Mouse (Mus musculus) midbrain, embryonic 11.5 days (tissue): ENCODE results near the gene Mctp1. TPM values are rescaled to one million over a fixed set of nuclear protein-coding genes. Genes with fewer than 3 reads are reported as not detected.

Experiments used
- ATAC-seq: fragments of 200-750 bp; cut with Nextera tagmentation; 2 replicates; pipeline ENCODE4 v1.8.0; 2017; ENCODE audit warnings: moderate TSS enrichment, moderate library complexity; ENCODE audit not compliant: low FRiP score
- DNase-seq: peaks from one replicate; pipeline ENCODE4 v3.0.0; 2015; ENCODE audit warnings: low spot score; ENCODE audit errors: missing footprints
- H3K27ac ChIP-seq: fragments of 300-500 bp; sonication (generic); 2 replicates; pipeline ENCODE4 v1.5.1; 2014; ENCODE audit warnings: low read depth, low read length
- H3K27me3 ChIP-seq: fragments of 300-500 bp; sonication (generic); 2 replicates; pipeline ENCODE4 v1.6.1; 2014; ENCODE audit warnings: mild to moderate bottlenecking, low read length, moderate library complexity, mixed read lengths; ENCODE audit not compliant: control insufficient read depth, insufficient read depth
- H3K36me3 ChIP-seq: fragments of 300-500 bp; sonication (generic); 2 replicates; pipeline ENCODE4 v1.6.1; 2014; ENCODE audit warnings: mild to moderate bottlenecking, low read length, moderate library complexity, mixed read lengths; ENCODE audit not compliant: control insufficient read depth, insufficient read depth
- H3K4me1 ChIP-seq: fragments of 300-500 bp; sonication (generic); 2 replicates; pipeline ENCODE4 v1.6.1; 2014; ENCODE audit warnings: low read length; ENCODE audit not compliant: control insufficient read depth, insufficient read depth
- H3K4me2 ChIP-seq: fragments of 300-500 bp; sonication (generic); 2 replicates; pipeline ENCODE4 v1.6.1; 2014; ENCODE audit warnings: mild to moderate bottlenecking, moderate library complexity
- H3K4me3 ChIP-seq: fragments of 300-500 bp; sonication (generic); 2 replicates; pipeline ENCODE4 v1.5.1; 2014; ENCODE audit warnings: low read depth, low read length
- H3K9ac ChIP-seq: fragments of 300-500 bp; sonication (generic); 2 replicates; pipeline ENCODE4 v1.6.1; 2014; ENCODE audit warnings: low read length
- H3K9me3 ChIP-seq: fragments of 300-500 bp; sonication (generic); 2 replicates; pipeline ENCODE4 v1.6.1; 2016; ENCODE audit warnings: low read length; ENCODE audit not compliant: control insufficient read depth
- WGBS: fragments of 180-500 bp; shearing (Covaris S2); extraction: QIAGEN DNeasy Blood & Tissue Kit; methylation state at CpG from one replicate; pipeline ENCODE4 v1.1.7; 2014; 5-methylcytosine and 5-hydroxymethylcytosine counted together
- polyA plus RNA-seq: library from polyadenylated mRNA; unstranded; fragments of >200 nt; fragmentation: Nextera tagmentation; extraction: Ambion mirVana; gene quantifications from 2 replicates; pipeline ENCODE4 v1.2.1, GENCODE M21; 2014

Gene Mctp1
- polyA plus RNA-seq, 1 experiment from 2014 or later, result 4.1 TPM

DNA sequence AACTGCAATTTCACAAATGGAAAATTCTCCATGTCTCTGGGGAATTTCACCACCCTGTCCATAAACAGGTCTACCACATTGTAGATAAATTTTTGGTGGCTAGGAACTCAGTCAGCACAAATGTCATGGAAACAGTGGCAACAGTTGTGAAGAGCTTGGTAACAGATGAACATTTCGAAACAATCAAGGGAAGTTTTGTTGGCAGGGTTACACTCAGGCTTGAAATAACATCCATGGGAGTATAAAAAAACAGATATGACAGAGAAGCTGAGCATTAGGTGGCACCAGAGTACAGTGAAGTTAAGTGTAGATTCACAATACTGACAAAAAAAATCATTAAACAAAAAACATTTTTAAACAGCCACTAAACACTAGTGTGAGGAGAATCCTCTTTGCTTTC is 26.3 kb downstream of the Mctp1 start:
- DNase-seq, result no peak
- no peak overlapping the region for H3K4me2 ChIP-seq
- H3K9me3 ChIP-seq, result no peaks in the 10 kb centered on the region
- ATAC-seq, result no peak
- H3K4me3 ChIP-seq, result no peak overlapping the region
- no peak overlapping the region for H3K9ac ChIP-seq
- no peaks in the 10 kb centered on the region for H3K4me1 ChIP-seq
- no peak overlapping the region for H3K27ac ChIP-seq
- WGBS, result 84% methylated on average over 1 of the region's 1 CpGs
- no peaks in the 10 kb centered on the region for H3K27me3 ChIP-seq
- H3K36me3 ChIP-seq, result no peaks in the 10 kb centered on the region

- H3K36me3 ChIP-seq, result no peaks in the 10 kb centered on the region
- no peak for DNase-seq
- H3K27ac ChIP-seq, result no peak overlapping the region
- no peak overlapping the region for H3K4me2 ChIP-seq
- 0 out of 2 replicates have a peak, but pooled peaks have one; percentile 42 for ATAC-seq
- no peaks in the 10 kb centered on the region for H3K9me3 ChIP-seq
- H3K4me3 ChIP-seq, result no peak overlapping the region
- H3K9ac ChIP-seq, result no peak overlapping the region
- H3K27me3 ChIP-seq, result no peaks in the 10 kb centered on the region
- no peaks in the 10 kb centered on the region for H3K4me1 ChIP-seq
These were observed 31.0 kb downstream of the Mctp1 start for GRCm38 (mm10) chr13:76415346-76415745.

GRCm38 (mm10) chr13:76420111-76420510 is 35.8 kb downstream of the Mctp1 start:
- H3K27ac ChIP-seq, result no peak overlapping the region
- WGBS, result 79% methylated on average over 4 of the region's 4 CpGs
- H3K9me3 ChIP-seq, result no peaks in the 10 kb centered on the region

DNA sequence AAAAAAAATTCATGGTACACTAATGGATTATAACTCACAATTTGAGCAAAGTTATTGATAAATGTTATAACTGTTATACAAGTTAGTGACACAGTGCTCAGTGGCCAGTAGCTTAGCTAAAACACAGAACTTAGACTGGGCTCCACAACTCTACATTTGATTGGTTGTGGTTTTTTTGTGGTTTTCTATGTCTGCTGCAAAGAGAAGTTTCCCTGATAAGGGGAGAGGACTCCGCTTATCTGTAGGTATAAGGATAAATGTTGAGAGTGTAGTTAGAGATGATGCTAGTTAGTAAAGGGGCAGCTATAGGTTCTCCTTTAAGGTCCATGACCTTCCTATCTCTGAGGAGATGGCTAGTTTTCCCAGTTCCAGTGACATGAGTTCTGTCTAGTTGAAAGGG is 36.7 kb downstream of the Mctp1 start:
- Histone ChIP-seq H3K27ac (no peak overlapping the region), H3K9ac (no peak overlapping the region), H3K36me3 (no peaks in the 10 kb centered on the region), H3K4me3 (no peak overlapping the region), H3K9me3 (no peaks in the 10 kb centered on the region), H3K4me2 (no peak overlapping the region), H3K4me1 (no peaks in the 10 kb centered on the region), H3K27me3 (no peaks in the 10 kb centered on the region)
- 97% methylated on average over 1 of the region's 1 CpGs for WGBS
- DNase-seq (no peak), ATAC-seq (no peak)

More at GRCm38 (mm10) chr13:76420111-76420510, 35.8 kb downstream of the Mctp1 start:
- ATAC-seq, result no peak
- H3K4me1 ChIP-seq, result no peaks in the 10 kb centered on the region
- DNase-seq, result no peak
- H3K36me3 ChIP-seq, result no peaks in the 10 kb centered on the region
- H3K27me3 ChIP-seq, result no peaks in the 10 kb centered on the region
- no peak overlapping the region for H3K4me2 ChIP-seq
- no peak overlapping the region for H3K9ac ChIP-seq
- no peak overlapping the region for H3K4me3 ChIP-seq

- no peaks in the 10 kb centered on the region for H3K27me3 ChIP-seq
- H3K4me2 ChIP-seq, result no peak overlapping the region
- no peaks in the 10 kb centered on the region for H3K36me3 ChIP-seq
- no peak overlapping the region for H3K9ac ChIP-seq
- DNase-seq (no peak), ATAC-seq (no peak)
- 90% methylated on average over 5 of the region's 5 CpGs for WGBS
- H3K4me1 ChIP-seq, result no peaks in the 10 kb centered on the region
- no peaks in the 10 kb centered on the region for H3K9me3 ChIP-seq
- H3K27ac ChIP-seq, result no peak overlapping the region
- no peak overlapping the region for H3K4me3 ChIP-seq
These were observed 37.8 kb downstream of the Mctp1 start for GRCm38 (mm10) chr13:76422124-76422523.

- Histone ChIP-seq H3K4me2 (no peak overlapping the region), H3K9ac (no peak overlapping the region), H3K4me1 (no peaks in the 10 kb centered on the region), H3K36me3 (no peaks in the 10 kb centered on the region), H3K9me3 (no peaks in the 10 kb centered on the region), H3K27ac (no peak overlapping the region), H3K27me3 (no peaks in the 10 kb centered on the region), H3K4me3 (no peak overlapping the region)
- no peak for DNase-seq
- no peak for ATAC-seq
- WGBS, result 80% methylated on average over 6 of the region's 6 CpGs
These were observed 45.1 kb downstream of the Mctp1 start for GRCm38 (mm10) chr13:76429456-76429855.

GRCm38 (mm10) chr13:76429927-76430326 is 45.6 kb downstream of the Mctp1 start:
- Histone ChIP-seq H3K36me3 (no peaks in the 10 kb centered on the region), H3K27ac (no peak overlapping the region), H3K9me3 (no peaks in the 10 kb centered on the region), H3K27me3 (no peaks in the 10 kb centered on the region), H3K4me2 (no peak overlapping the region), H3K4me1 (no peaks in the 10 kb centered on the region), H3K4me3 (no peak overlapping the region), H3K9ac (no peak overlapping the region)
- DNase-seq (no peak), ATAC-seq (no peak)
- WGBS, result 82% methylated on average over 2 of the region's 2 CpGs

DNA sequence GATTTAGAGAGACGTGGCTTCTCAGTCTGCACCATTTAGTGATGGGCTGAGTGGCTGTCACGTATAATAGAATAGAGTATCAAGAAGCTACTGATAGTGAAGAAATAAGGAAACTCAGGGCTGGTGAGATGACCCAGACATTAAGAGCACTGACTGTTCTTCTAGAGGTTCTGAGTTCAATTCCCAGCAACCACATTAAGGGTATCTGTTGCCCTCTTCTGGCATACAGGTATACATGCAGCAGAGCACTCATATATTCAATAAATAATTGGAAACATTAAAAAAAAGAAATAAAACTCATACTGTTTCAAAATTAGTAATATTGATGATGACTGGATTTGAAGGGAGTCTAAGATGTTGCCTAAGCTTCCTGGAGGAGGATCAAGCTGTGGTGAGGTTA is 47.6 kb downstream of the Mctp1 start:
- no peak overlapping the region for H3K9ac ChIP-seq
- H3K9me3 ChIP-seq, result no peaks in the 10 kb centered on the region
- H3K4me2 ChIP-seq, result no peak overlapping the region
- DNase-seq (no peak), ATAC-seq (no peak)
- no peaks in the 10 kb centered on the region for H3K36me3 ChIP-seq
- no peaks in the 10 kb centered on the region for H3K4me1 ChIP-seq
- no peak overlapping the region for H3K4me3 ChIP-seq
- 91% methylated on average over 2 of the region's 2 CpGs for WGBS
- H3K27me3 ChIP-seq, result no peaks in the 10 kb centered on the region
- H3K27ac ChIP-seq, result no peak overlapping the region

DNA sequence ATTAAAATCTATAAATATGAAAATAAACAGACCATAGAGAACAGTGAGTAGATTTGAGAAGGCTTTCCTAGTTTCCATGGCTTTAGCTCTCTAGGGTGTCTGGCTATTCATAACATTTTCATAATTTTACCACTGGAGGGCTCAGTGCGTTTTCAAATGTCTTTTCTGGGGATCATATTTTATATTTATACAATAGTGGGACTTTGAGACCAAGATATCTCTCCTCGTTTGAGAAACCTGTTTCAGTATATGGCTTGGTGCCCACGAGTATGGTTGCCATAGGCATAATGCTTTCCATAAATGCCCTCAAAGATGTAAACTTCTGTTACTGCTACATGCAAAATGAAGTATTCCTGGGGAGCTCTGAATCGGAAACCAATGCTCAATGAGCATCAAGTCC is 49.1 kb downstream of the Mctp1 start:
- WGBS, result 79% methylated on average over 4 of the region's 4 CpGs
- no peak overlapping the region for H3K27ac ChIP-seq
- no peak overlapping the region for H3K9ac ChIP-seq
- ATAC-seq (no peak), DNase-seq (no peak)
- no peaks in the 10 kb centered on the region for H3K9me3 ChIP-seq
- no peaks in the 10 kb centered on the region for H3K4me1 ChIP-seq
- no peaks in the 10 kb centered on the region for H3K27me3 ChIP-seq
- no peak overlapping the region for H3K4me2 ChIP-seq
- no peak overlapping the region for H3K4me3 ChIP-seq
- H3K36me3 ChIP-seq, result no peaks in the 10 kb centered on the region

GRCm38 (mm10) chr13:76436426-76436825 is 52.1 kb downstream of the Mctp1 start:
- H3K9me3 ChIP-seq, result no peaks in the 10 kb centered on the region
- DNase-seq (no peak), ATAC-seq (no peak)
- no peaks in the 10 kb centered on the region for H3K36me3 ChIP-seq
- no peak overlapping the region for H3K4me3 ChIP-seq
- H3K27me3 ChIP-seq, result no peaks in the 10 kb centered on the region
- H3K9ac ChIP-seq, result no peak overlapping the region
- no peaks in the 10 kb centered on the region for H3K4me1 ChIP-seq
- H3K4me2 ChIP-seq, result no peak overlapping the region
- no peak overlapping the region for H3K27ac ChIP-seq
